Mouse (Mus musculus) G1E (cell line): ENCODE measurements around the gene Hcfc1r1.

Source experiments
- CTCF ChIP-seq: IDR thresholded peaks from 2 replicates; pipeline ENCODE4 v1.5.1; 2012; ENCODE audit warnings: low read depth, low read length, inconsistent platforms, mixed read lengths
- TAL1 ChIP-seq: conservative IDR thresholded peaks from 2 replicates; pipeline ENCODE4 v1.6.1; 2012; ENCODE audit warnings: low read depth, low read length, inconsistent platforms, mixed read lengths

GRCm38 (mm10) chr17:23677236-23677679 lies 3.9 kb downstream of the Hcfc1r1 start, which contains the start of gene Tnfrsf12a:
- TF ChIP-seq CTCF (no peak), TAL1 (no peak)
